Mouse (Mus musculus) adrenal gland, adult 8-10 months (tissue): Measurements from ENCODE around the gene Prpsap1. TPM values are rescaled to one million over a fixed set of nuclear protein-coding genes. Genes with fewer than 3 reads are reported as not detected.
"Not testable (repeated sequence)": the region's sequence is repeated elsewhere in the genome, so short reads cannot be mapped to it uniquely, and the experiment has no call there.

Experiments used
- DNase-seq: peaks from one replicate; pipeline ENCODE4 v3.0.0; 2022
- total RNA-seq, 4 experiments: library from RNA; stranded (reverse); gene quantifications; 2 replicates each; pipeline ENCODE4 v1.2.4; 2022

The Prpsap1 gene
- total RNA-seq, 4 experiments from 2014 or later: 104 to 122 (median 111) TPM

DNA sequence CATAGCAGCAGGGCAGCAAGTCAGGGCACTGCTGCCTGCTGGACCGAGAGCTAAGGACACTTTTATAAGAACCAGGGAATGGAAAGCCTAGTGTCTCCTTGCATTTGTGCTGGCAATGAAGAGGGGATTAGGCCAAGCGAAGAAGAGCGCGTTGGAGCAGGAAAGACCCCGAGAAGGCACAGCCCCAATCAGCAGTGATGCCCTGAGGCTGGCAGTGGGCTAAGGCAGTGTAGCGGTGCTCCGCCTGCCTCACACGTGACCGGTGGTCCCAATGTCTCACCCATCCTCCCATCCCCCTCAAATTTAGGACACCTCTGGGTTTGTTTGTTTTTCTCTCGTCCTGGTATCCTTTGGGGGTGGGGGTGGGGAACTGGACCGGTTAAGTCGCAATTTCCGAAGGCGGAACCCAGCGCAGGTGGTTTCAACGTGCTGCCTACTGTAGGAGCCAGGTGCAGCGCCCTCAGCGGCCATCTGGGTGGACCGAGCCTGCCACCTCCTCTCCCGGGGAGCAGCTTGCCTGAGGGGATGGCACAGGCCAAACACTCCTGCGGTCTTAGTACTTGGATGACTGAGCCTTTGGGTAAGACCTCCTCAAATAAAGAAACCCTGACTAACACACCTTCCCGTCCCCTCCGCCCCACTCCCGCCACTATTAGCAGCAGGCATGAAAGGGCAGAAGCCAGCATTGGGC is 21.5 kb upstream of the Prpsap1 start:
- no peak for DNase-seq

DNA sequence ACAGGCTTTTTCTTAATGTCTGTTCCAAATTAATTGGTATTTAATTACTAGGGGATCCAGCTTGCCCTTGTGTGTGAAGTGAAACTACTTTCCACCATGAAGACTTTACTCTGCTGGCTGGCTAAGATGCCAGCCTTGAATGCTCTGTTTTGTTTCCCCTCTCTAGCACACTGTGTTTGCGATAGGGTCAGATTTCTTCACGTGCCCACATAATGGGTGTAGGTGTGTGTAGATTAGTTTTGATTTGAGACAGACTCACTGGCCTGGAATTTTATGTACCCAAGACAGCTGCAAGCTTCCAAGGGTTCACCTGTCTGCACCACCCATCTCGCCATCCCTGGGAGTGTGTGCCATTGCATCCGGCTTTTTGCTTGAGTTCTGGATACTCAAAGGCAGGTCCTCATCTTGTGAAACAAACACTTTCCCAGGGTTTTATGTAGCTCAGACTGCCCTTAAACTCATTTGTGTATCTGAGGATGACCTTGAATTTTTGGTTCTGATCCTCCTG is 19.6 kb upstream of the Prpsap1 start:
- DNase-seq: no peak

DNA sequence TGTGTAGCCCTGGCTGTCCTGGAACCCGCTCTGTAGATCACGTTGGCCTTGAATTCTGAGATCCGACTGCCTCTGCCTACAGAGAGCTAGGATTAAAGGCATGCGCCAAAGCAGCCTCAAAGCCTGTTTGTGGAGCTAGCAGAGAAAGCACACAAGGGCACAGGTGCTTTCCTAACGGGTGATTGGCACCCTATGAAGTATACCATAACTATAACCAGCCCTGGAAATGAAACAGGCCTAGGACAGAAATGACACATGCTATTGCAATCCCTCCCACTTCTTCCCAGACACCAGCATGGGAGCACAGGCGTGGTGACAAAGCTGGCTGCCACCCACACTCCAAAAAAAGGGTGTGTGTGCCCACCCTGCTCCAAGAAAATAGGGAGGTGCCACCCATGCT is 19.0 kb upstream of the Prpsap1 start:
- DNase-seq: no peak

DNA sequence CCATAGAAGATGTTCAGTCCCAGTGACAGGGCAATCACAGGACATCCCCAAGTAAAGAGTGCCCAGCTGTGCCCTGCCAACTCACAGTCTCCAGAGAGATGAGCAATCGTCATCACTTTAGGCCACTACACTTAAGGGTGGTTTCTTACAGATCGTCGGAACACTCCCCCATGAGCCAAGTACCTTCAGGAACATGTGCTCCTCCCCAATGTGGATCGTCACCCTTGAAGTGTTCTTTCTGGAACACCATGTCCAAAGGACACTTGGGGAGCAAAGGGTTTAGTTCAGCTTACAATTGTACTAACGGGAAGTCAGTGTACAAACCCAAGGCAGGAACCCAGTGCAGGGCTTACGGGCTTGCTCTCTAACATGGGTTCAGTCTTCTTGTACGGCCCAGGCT is 18.2 kb upstream of the Prpsap1 start:
- no peak for DNase-seq

DNA sequence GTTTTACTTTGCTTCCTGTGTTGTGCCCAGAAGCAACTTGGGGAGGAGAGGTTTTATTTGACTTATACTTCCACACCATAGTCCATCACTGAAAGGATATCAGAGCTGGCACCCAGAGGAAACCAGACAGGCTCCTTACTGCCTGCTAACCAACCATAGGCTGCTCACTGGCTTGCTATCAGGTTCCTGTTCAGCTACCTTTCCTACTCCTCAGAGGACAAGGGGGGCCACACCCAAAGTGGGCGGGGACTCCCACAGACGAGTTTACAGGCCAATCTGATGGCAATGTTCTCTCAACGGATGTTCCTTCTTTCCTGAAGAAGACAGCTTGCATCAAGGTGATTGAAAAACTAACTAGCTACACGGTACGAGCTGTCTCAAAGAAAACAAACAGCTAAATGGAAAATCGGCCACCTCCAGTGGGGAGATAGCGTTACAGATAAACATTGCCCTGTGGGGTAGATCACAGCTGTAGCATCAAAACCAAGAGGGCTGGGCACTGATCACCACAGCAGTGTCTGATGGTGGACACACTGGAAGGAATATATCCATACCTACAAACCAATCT is 17.4 kb upstream of the Prpsap1 start:
- no peak for DNase-seq

DNA sequence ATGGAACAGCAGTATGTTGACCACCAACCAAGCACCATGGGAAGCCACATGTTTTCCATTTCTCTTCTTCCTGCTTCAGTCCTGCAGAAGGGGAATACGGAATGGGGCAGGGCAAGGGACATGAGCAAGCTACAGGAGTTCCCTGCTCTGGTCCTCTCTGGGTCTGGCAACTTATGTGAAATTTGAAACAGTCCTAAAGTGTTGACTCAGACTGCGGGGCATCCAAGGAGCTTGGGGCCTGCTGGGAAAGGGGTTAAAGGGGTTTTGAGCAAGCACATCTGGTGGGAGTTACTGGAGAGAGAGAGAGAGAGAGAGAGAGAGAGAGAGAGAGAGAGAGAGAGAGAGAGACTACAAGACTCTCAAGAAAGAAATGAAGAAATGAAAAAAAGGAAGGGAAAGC is 14.7 kb upstream of the Prpsap1 start:
- DNase-seq: no peak

DNA sequence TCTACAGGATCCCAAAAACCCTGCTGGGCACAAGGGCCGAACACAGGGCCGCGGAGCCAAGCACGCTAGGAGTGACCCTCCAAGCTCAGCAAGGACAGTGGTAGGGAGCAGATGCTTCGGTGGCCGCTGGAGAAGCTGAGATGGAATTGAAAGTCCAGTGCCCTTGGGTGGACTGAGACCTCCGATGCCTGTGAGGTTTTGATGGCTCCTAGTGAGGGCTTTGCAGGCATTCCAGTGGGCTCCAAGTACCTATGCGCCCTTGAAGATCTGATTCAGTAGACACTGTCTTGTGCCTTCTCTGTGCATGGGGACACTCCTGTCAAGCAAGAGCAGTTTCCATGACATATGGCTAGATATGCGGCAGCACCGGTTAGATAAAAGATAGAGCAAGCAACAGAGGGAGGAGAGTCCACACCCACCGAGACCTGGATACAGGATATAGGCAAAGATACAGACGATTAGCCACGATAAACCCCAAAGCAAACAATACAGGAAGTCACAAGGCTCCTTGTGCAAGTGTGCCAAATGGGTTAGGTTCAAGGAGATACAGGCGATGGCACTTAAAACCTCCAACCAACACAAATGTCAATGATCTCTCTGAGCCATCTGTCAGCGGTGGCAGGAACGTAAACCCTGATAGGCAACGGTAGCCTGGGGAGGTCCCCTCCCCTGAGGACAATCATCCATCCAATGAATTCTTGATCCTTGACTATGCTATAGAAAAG is 12.3 kb upstream of the Prpsap1 start:
- no peak for DNase-seq

DNA sequence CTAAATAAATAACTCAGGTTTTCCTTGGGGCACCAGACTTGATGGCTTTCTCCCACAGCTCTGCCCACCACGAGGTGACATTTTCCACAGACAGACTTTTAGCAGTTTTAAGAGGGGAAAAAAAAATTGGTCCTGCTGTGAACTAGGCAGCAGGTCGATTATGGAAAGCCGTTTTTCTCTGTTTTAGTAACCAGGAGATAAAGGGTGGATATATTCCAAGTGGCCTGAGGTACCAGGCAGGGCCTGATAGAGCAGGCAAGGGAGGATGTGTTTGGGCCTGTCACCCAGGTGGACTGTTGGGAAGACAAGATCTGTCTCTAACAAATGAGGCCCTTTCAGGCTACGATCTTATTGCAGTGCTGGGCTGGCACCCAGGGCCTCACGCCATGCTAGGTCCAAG is 11.6 kb upstream of the Prpsap1 start:
- no peak for DNase-seq

DNA sequence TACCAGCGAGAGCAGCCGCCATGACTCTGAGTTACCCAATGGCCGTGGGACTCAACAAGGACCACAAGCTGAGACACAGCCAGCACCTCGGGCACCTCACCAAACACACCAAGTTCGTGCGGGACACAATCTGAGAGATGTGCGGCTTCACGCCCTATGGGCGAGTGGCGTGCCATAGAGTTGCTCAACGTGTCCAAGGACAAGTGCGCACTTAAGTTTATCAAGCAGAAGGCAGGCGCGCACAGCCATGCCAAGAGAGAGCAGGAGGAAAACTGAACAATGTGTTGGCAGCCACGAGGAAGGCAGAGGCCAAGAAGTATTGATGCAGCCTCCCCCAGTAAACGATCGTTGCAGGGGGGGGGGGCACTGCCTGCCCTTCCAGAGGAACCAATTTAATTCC is 10.5 kb upstream of the Prpsap1 start:
- DNase-seq: no peak

DNA sequence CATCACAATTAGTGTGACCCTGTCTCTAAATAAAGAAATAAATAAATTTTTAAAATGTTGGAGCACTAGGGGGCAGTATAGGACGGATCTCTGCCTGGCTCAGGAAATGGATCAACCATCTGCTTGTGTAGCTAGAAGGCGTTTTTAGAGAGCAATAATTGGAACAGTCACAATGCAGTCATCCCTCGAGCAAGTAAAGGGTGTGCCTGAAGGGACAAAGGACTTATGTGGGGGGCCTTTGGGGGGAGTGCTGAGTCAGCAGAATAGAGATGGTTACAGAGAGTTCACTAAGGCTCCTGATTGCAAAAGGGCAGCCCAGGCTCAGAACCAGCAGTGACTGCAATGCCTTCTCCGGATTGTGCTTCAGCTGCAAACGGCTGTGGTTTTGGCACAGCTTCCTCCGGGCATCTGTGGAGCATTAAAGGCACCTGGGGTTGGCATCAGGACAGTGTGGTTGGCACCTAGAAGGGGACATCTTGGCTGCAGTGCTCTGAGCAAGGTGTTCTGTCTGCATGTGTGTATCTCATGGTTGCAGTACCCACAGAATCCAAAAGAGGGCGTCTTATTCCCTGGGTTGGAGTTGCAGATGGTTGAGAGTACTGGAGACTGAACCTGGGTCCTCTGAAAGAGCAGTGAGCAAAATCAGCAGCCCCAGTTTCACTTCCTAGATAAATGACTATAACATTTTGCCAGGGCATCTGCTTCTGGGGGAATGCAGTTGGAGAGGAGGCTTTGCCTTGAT is 7.2 kb upstream of the Prpsap1 start:
- no peak for DNase-seq

DNA sequence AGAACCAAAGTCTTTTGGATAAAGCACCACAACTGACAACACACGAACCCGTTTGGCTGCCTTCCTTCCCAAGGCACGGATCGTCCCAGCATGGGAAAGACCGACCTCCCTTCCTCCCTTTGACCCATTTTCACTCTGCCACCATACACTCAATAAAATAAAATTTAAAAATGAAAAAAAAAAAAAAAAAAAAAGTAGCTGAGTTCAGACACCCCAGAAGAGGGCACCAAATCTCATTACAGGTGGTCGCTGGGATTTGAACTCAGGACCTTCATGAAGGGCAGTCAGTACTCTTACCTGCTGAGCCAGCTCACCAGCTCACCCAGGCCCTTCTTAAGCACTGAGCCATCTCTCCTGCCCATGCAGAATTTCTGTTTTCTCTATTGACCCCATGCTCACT is 5.0 kb upstream of the Prpsap1 start:
- DNase-seq: no peak

DNA sequence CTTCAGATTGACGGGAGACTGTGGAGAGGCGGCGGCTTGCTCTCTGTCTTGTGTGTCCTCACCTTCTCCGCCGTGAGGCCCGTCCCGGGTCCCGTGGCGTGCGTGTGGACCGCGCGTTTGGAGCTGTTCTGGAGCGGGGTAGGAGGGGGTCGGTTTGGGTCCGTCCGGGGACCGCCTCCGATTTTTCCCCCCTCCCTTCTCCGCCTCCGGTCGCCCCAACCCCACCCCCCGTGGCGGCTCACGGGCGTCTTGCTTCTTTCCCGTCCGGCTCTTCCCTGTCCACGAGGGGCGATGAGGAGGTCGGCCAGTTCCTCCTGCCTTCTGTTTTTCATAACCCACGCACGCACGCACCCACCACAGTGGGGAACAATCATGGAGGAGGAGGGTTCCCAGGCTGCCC is 4.6 kb upstream of the Prpsap1 start:
- no peak for DNase-seq

DNA sequence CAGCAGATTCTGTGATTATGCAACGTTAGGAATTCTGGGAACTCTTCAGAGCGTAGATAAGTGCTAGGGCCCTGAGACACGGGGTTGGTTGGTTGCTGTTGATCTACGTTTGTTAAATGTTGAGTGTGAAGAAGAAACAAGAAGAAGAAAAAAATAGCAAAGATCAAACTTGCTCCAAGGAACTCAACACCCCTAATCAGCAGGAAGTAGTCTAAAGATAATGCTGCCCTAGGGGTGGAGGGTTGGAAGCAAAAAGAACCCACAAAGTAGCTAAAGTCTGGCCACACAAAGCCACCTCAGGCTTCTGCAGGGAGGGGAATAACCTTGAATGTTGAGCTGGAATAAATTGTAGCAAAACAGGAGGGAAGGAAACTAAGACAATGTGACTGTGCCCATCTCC is 3.3 kb upstream of the Prpsap1 start:
- DNase-seq: no peak

DNA sequence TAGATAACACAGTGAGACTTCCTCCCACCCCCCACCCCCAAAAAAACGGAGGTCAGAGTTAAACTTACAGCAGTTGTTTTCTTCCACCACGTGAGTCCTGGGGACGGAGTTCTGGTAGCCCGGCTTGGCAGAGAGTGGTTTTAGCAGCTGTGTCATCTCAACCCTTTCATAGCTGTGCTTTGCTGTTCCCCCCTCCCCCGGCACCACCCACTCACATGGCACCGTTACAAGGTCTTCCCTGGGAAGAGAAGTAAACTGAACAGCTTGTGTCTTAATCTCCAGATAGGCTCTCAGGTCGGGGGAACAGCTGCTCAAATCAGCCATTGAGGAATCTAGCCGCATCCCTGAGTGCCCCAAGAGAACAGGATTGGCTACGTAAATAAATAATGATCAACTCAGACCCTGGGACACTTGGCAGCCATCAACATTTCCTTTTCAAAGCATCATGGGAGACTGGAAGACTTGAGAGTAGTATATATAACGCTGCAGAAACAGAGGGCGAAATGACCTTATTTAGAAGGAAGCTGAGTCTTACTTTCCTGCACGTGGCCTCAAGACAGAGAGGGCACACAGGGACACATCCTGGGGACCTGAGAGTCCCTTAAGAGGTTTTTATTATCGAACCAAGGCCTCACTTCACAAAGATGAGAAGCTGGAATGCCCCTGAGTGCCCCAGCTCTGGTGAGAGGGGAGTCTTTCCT is 622 bp upstream of the Prpsap1 start:
- DNase-seq: no peak

DNA sequence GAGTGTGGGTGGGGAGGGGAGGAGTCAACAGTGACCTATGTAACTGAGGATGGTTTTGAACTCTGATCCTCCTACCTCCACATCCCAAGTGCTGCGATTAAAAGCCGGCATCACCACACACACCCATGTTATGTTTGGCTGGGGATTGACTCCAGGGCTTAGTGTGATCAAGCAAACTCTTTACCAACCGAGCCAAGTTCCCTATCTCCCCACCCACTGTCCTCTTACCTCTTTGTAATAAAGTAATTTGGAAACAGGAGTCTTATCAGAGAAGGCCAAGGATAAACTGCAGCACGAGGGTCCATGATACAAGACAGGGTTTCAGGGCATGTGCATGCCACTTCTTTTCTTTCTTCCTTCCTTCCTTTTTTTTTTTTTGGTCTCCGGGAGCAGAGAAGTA is 811 bp downstream of the Prpsap1 start:
- no peak for DNase-seq

DNA sequence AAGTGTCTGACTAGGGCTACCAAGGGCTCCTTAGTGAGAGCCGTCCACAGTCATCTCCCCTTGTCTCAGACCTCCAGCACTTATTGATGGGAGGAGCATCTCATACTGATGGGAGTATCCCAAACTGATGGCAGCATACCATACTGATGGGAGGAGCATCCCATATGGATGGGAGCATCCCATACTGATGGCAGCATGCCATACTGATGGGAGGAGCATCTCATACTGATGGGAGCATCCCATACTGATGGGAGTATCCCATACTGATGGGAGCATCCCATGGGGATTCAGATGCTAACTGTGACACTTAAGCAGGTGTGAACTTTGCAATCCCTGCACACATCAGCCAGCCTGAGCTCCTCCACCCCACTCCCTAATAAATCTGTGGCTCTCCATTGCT is 1.5 kb downstream of the Prpsap1 start:
- DNase-seq: not testable (repeated sequence)

DNA sequence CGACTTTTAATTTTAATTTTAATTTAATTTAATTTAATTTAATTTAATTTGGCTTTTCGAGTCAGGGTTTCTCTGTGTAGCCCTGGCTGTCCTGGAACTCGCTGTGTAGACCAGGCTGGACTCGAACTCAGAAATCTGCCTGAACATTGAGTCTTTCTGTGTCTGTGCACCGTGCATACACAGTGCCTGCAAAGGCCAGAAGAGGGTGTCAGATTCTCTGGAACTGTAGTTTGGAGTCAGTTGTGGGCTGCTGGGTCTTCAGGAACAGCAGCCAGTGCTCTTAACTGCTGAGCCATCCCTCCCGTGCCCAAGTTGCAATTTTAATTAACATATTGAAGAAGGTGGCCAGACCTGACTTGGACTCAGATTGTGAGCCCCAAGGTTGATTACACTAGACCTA is 2.7 kb downstream of the Prpsap1 start:
- no peak for DNase-seq

DNA sequence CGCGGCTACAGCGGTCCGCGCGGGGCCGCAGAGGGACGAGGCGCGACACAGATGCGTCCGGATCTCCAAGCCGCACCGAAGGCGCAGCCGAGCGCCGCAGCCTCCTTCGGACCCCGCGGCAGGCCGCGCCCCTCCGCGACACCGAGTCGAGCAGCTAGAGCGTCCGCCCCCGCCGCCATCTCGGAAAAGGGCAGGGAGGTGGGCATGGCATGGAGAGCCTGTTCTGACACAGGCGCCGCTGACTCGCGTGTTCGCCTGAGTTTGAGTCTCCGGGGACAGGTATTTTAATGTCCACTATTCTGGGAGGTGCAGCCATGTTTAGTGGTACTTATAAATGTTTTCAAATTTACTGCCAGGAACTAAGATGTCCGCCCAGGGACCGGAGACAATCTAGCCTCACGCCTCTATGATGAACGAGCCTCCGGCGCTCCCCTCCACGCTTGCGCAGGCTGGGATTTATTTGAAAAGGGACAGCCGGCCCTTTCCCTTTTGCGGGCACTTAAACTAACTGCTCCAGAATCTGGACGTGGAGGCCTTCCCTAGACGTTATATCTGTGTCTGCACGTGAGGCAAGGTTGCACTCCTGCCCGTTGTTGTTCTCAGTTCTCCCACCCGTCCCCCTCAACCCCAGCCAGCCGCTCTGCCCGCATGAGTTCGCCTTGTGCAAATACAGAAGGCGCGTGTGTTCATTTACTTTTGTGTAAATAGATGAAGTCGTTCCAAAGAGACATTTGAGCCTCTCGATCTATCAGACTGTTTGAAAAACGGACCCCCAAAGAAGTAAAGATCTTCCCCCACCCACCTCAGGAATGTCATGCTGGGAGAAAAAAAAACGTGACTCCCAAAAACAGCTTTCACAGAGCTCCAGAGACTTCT is 3.5 kb downstream of the Prpsap1 start:
- peak; percentile 74 for DNase-seq

DNA sequence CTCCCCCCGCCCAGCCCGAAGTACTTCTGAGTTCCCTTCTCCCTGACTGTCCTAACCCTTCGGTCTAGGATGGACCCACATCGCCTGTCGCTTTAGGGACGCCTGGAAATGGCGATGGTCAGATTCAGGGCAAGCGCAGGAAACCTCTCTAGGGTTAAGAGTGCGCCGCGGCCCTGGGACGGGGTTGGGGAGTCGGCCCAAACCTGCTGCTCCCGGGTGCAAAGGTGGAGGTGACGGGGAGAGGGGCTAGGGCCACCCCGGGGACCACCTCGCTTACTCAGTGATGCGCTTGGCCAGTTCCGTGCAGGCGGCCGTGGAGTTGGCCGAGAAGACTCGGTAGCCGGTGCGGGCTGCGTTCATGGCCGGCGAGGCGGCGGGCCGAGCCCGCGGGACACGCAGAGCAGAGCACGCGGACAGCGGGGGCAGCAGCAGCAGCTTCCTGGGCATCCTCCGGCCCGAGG is 4.2 kb downstream of the Prpsap1 start:
- DNase-seq: peak; percentile 30

DNA sequence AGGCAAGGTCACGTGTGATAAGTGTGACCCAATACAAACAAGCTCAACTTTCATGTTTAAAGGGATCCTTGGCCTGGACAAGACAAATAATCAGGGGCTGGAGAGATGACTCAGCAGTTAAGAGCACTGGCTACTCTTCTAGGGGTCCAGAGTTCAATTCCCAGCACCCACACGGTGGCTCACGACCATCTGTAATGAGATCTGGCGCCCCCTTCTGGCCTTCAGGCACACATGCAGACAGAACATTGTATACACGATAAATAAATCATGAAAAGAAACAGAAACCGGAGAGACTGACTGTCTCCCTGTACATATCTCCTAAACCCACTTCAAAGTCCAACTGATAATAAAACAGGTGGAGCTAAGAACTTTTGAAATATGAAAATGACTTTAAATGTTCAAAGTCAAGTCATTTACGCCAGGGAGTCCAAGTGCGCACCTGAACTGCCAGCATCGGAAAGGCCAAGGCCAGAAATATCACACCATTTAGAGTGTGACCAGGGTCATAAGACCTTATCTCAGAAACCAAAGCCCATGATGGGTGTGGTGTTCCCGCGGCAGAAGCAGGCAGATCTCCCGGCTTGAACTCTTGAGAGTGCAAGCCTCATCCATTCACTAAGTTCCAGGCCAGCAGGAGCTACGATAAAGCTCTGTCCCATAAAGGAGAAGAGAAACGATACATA is 5.2 kb downstream of the Prpsap1 start:
- no peak for DNase-seq

DNA sequence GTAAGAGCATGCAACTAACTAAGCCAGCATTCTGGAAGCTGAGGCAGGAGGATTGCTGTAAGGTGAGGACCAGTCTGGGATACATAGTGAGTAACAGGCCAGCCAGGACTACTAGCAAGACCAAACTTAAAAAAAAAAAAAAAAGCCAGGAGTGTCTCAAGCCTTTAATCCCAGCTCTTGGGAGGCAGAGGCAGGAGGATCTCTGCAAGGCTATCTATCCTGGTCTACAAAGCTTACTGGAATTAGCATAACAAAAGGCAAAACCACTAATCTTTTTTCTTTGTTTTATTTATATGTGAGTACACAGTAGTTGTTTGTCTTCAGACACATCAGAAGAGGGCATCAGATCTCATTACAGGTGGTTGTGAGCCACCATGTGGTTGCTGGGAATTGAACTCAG is 5.8 kb downstream of the Prpsap1 start:
- DNase-seq: no peak
